Mouse (Mus musculus) spleen, adult 18-20 months (tissue): ENCODE measurements around the gene Zfp64.

Experiments used
- DNase-seq, 2 experiments: peaks; one replicate each; pipeline ENCODE4 v3.0.0; 2022; ENCODE audit warnings: mixed read lengths in 2 of 2

Gene Zfp64

GRCm38 (mm10) chr2:168954835-168955716, at the start of gene Zfp64:
TSS of gene Zfp64 (minus strand) at chr2:168955587.
- peak; percentile 74 to 80 for DNase-seq

GRCm38 (mm10) chr2:168992642-168993420, 37.4 kb upstream of the Zfp64 start:
- peak in 1 of 2 experiments; percentile 16 for DNase-seq

GRCm38 (mm10) chr2:168990957-168991356, 35.6 kb upstream of the Zfp64 start:
- no peak for DNase-seq

GRCm38 (mm10) chr2:168990061-168990753, 34.8 kb upstream of the Zfp64 start:
- DNase-seq = no peak

GRCm38 (mm10) chr2:168988056-168988455, 32.7 kb upstream of the Zfp64 start:
- no peak for DNase-seq

DNA sequence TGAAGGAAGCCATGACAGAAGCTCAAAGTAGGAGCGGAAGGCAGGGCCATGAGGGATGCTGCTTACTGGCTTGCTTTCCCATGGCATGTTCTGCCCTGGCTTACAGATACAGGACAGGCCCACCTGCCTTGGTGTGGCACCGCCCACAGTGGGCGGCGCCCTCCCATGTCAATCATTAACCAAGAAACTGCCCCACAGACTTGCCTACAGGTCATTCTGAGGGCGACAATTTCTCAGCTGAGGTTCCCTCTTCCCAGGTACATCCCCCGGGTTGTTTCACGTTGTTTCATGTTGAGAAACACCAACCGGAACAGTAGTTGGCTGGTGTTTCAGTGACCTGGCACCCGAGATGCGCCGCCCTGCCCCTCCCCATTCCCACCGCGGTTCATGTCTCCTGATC, 32.0 kb upstream of the Zfp64 start:
- no peak for DNase-seq

DNA sequence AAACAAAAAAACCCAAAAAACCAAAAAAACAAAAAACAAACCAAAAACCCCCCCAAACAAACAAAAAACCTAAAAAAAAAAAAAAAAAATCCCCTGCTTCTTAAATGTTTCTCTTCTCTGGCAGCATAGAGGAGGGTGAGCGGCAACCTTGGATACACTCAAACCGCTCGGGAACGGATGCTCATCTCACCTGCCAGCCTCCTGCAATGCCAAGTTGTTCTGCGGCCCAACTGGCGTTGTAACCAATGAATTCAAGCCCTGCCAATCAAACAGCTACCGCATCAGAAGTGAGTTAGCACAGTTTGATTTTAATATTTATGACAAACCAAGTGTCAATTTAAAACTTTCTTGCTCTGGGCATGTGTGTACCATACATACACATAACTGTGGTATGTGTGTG, 26.6 kb upstream of the Zfp64 start:
- no peak for DNase-seq

GRCm38 (mm10) chr2:168981448-168981847, 26.1 kb upstream of the Zfp64 start:
- no peak for DNase-seq

DNA sequence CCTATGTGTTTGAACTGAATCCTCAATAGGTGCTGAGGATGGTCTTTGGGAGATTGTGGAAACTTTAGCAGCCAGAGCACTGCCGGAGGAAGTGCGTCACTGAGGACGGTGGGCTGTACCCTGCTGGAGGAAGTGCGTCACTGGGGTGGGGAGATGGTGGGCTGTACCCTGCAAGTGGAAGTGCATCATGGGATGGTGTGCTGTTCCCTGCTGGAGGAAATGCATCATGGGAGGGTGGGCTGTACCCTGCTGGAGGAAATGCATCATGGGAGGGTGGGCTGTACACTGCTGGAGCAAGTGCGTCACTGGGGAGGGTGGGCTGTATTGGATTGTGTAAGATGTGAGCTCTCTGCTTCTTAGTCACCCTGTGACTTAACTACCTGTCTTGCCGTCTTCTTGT, 25.5 kb upstream of the Zfp64 start:
- DNase-seq = no peak

DNA sequence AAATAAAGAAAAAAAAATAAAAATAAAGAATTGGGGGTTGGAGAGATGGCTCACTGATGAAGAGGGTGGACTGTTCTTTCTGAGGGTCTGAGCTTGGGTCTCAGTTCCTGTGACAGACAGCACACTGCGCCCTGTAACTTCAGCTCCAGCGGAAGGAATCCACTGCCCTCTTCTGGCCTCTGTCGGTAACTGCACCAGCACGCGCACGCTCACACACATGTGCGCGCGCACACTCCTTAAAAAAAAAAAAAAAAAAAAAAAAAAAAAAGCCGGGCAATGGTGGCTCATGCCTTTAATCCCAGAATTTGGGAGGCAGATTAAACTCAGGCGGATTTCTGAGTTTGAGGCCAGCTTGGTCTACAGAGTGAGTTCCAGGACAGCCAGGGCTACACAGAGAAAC, 24.4 kb upstream of the Zfp64 start:
- DNase-seq = no peak

GRCm38 (mm10) chr2:168978031-168978430, 22.6 kb upstream of the Zfp64 start:
- DNase-seq = no peak

GRCm38 (mm10) chr2:168970131-168970530, 14.7 kb upstream of the Zfp64 start:
- DNase-seq = no peak

GRCm38 (mm10) chr2:168968136-168968925, 12.9 kb upstream of the Zfp64 start:
- no peak for DNase-seq

- DNase-seq = no peak
These were observed 11.1 kb upstream of the Zfp64 start for GRCm38 (mm10) chr2:168966525-168966924.

- DNase-seq = no peak
These were observed 9.5 kb upstream of the Zfp64 start for GRCm38 (mm10) chr2:168964849-168965248.

- no peak for DNase-seq
These were observed 6.6 kb upstream of the Zfp64 start for GRCm38 (mm10) chr2:168961729-168962666.

DNA sequence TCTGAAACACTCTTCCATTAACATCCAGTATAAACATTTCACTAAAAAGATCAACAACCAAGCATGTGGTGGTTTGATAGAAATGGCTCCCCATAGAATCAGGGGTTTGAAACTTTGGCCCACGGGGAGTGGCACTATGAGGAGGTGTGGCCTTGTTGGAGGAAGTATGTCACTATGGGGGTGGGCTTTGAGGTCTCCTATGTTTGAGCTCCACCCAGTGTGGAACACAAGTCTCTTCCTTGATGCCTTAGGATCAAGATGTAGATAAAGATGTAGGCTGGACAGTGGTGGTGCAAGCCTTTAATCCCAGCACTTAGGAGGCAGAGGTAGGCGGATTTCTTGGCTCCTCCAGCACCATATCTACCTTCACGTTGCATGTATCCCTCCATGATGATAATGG, 5.4 kb upstream of the Zfp64 start:
- DNase-seq = no peak

DNA sequence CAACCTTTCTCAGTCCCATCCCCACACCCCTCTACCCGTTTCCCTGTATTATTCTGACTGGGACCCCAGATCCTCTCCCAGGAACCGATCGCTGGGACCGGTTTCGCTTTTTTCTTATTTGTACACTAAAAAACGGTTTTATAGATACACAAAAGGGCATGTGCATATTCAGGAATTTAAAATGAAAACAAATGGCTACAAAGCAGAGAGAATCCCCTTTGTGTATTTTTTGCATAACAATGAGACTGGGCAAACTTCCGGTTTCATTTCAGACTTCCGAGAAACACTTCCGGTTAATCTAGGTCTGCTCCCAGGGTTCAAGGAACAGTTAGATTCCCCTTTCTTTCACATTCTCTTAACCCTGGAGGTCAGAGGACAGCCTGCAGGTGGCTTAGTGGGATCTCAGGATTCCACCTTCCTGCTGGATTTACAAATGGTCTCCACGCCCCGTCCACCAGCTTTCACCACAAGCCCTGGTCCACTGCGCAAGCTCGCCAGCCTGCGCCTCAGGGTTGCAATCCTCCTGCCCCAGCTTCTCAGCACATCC, 4.0 kb upstream of the Zfp64 start:
- no peak for DNase-seq

- peak in 1 of 2 experiments; percentile 9 for DNase-seq
These were observed 511 bp upstream of the Zfp64 start for GRCm38 (mm10) chr2:168955850-168956346.

GRCm38 (mm10) chr2:168954376-168954775, 1.0 kb downstream of the Zfp64 start:
- no peak for DNase-seq

GRCm38 (mm10) chr2:168948506-168948905, 6.9 kb downstream of the Zfp64 start:
- DNase-seq = no peak
